Mouse (Mus musculus): ENCODE measurements around the gene Olfr655.

Olfr655 gene

GRCm38 (mm10) chr7:104601679-104602078, at the start of gene Olfr655:
Olfr655 (minus strand) TSS chr7:104601779.
- no peak for DNase-seq

- peak; percentile 18 for DNase-seq
These were observed 45.4 kb upstream of the Olfr655 start, which contains the start of gene Olfr658 for GRCm38 (mm10) chr7:104646841-104647482. Olfr658 (minus strand) TSS chr7:104647305.

GRCm38 (mm10) chr7:104624494-104624893, 22.9 kb upstream of the Olfr655 start, which contains the start of gene Olfr657:
Olfr657 (plus strand) TSS chr7:104624794.
- DNase-seq, result no peak

- DNase-seq, result no peak
These were observed 12.1 kb upstream of the Olfr655 start, which contains the start of gene Olfr656 for GRCm38 (mm10) chr7:104613655-104614054. Olfr656 (plus strand) TSS chr7:104613955.

- no peak for DNase-seq
These were observed 3.1 kb upstream of the Olfr655 start for GRCm38 (mm10) chr7:104604727-104605126.

- DNase-seq, result no peak
These were observed 1.6 kb upstream of the Olfr655 start for GRCm38 (mm10) chr7:104603173-104603572.

- DNase-seq, result no peak
These were observed 13.3 kb downstream of the Olfr655 start for GRCm38 (mm10) chr7:104588274-104588673.

- DNase-seq, result no peak
These were observed 14.9 kb downstream of the Olfr655 start, which contains the start of gene Olfr654 for GRCm38 (mm10) chr7:104586725-104587124. Olfr654 (plus strand) TSS chr7:104587025.

GRCm38 (mm10) chr7:104581429-104581828, 20.1 kb downstream of the Olfr655 start:
- DNase-seq, result no peak

GRCm38 (mm10) chr7:104580846-104581245, 20.7 kb downstream of the Olfr655 start:
- no peak for DNase-seq

- no peak for DNase-seq
These were observed 24.6 kb downstream of the Olfr655 start, which contains the start of gene Olfr653 for GRCm38 (mm10) chr7:104577014-104577413. Olfr653 (plus strand) TSS chr7:104577314.

GRCm38 (mm10) chr7:104560601-104561000, 41.0 kb downstream of the Olfr655 start, which contains the start of gene Olfr652:
Olfr652 (plus strand) TSS chr7:104560901.
- no peak for DNase-seq

- no peak for DNase-seq
These were observed 48.9 kb downstream of the Olfr655 start for GRCm38 (mm10) chr7:104552700-104553099.

- DNase-seq, result no peak
These were observed 51.7 kb downstream of the Olfr655 start, which contains the start of gene Olfr651 for GRCm38 (mm10) chr7:104549833-104550232. Olfr651 (plus strand) TSS chr7:104550133.

Data from right cerebral cortex, adult 18-20 months (tissue).